Mouse (Mus musculus) kidney, embryonic 14.5 days (tissue): ENCODE data around the gene Nipal4. TPM values are rescaled to one million over a fixed set of nuclear protein-coding genes. Genes with fewer than 3 reads are reported as not detected.

ENCODE experiments used
- ATAC-seq: fragments of 200-750 bp; cut with Nextera tagmentation; 2 replicates; pipeline ENCODE4 v1.8.0; 2017; ENCODE audit warnings: moderate number of reproducible peaks, mild to moderate bottlenecking, moderate TSS enrichment, moderate library complexity; ENCODE audit not compliant: low FRiP score, low TSS enrichment
- H3K27ac ChIP-seq: fragments of 300-500 bp; sonication (generic); 2 replicates; pipeline ENCODE4 v1.5.1; 2014; ENCODE audit warnings: low read depth, mild to moderate bottlenecking, low read length, moderate library complexity, mixed read lengths
- H3K27me3 ChIP-seq: fragments of 300-500 bp; sonication (generic); 2 replicates; pipeline ENCODE4 v1.6.1; 2014; ENCODE audit warnings: mild to moderate bottlenecking, low read length; ENCODE audit not compliant: control insufficient read depth, insufficient read depth
- H3K36me3 ChIP-seq: fragments of 300-500 bp; sonication (generic); 2 replicates; pipeline ENCODE4 v1.6.1; 2014; ENCODE audit warnings: low read length, mixed read lengths; ENCODE audit not compliant: control insufficient read depth, insufficient read depth
- H3K4me1 ChIP-seq: fragments of 300-500 bp; sonication (generic); 2 replicates; pipeline ENCODE4 v1.6.1; 2014; ENCODE audit warnings: low read length, mixed read lengths; ENCODE audit not compliant: control insufficient read depth, insufficient read depth
- H3K4me2 ChIP-seq: fragments of 300-500 bp; sonication (generic); replicated peaks from 2 replicates; pipeline ENCODE4 v1.6.1; 2014; ENCODE audit warnings: low read depth, mild to moderate bottlenecking, low read length
- H3K4me3 ChIP-seq: fragments of 300-500 bp; sonication (generic); 2 replicates; pipeline ENCODE4 v1.5.1; 2014; ENCODE audit warnings: mild to moderate bottlenecking, low read length
- H3K9ac ChIP-seq: fragments of 300-500 bp; sonication (generic); 2 replicates; pipeline ENCODE4 v1.6.1; 2014; ENCODE audit warnings: low read depth, mild to moderate bottlenecking, low read length, moderate library complexity
- H3K9me3 ChIP-seq: fragments of 300-500 bp; sonication (generic); 2 replicates; pipeline ENCODE4 v1.6.1; 2016; ENCODE audit warnings: low read length; ENCODE audit not compliant: control insufficient read depth
- WGBS: fragments of 180-500 bp; shearing (Covaris S2); extraction: QIAGEN DNeasy Blood & Tissue Kit; methylation state at CpG from one replicate; pipeline ENCODE4 v1.1.7; 2014; 5-methylcytosine and 5-hydroxymethylcytosine counted together
- polyA plus RNA-seq: library from polyadenylated mRNA; unstranded; fragments of >200 nt; fragmentation: Nextera tagmentation; extraction: Ambion mirVana; gene quantifications from 2 replicates; pipeline ENCODE4 v1.2.1, GENCODE M21; 2014

Gene Nipal4
- polyA plus RNA-seq, result 0.13 and 0.22 TPM in 2 replicates

DNA sequence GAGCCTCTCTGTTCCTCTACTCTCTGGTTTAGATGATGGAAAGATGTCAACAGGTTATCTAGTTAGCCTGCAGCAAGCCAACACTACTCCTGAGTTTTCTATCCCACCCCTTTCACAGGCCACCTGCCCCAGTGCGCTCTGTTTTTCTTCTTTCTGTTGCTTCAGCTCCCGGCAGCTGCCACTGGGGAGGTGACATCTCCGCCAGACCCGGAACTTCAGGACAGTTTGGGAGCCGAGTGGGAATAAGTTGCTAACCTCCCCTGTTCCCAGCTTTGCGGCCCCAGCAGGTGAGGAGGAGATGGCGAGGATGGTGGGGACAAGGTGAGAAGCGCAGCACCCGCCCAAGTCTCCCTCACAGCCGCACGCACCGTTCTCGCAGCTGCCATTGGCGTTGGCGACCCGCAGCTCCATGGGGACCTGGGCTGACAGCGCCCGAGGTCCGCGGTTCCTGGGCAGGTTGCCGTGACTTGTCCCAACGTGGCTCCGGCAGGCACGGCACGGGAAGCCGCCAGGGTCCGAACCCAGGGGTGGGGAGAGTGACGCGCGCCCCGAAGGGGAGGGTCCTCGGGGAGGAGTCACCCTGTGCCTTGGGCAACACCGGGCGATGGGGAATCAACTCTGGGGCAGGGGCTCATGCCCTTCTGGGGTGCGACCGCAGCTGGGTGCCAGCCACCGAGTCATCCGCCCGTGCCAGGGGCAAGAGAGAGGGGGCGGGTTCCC, at the start of gene Nipal4:
Gene Nipal4, minus strand, starts transcription at position 643 of the 720 bp plus-strand sequence.
- Histone ChIP-seq H3K9ac (peak within 1 kb of the TSS; percentile 35; the same call in 1 of the 2 replicates), H3K27ac (no peak within 1 kb of the TSS), H3K36me3 (no peaks in the 10 kb centered on the region), H3K27me3 (no peaks in the 10 kb centered on the region; the same call in 1 of the 2 replicates), H3K4me1 (no peaks in the 10 kb centered on the region), H3K4me3 (peak within 1 kb of the TSS; percentile 49), H3K9me3 (no peaks in the 10 kb centered on the region), H3K4me2 (peak within 1 kb of the TSS; percentile 92)
- WGBS, result under 1% methylated on average over 40 of the region's 40 CpGs
- ATAC-seq, result peak; percentile 74

DNA sequence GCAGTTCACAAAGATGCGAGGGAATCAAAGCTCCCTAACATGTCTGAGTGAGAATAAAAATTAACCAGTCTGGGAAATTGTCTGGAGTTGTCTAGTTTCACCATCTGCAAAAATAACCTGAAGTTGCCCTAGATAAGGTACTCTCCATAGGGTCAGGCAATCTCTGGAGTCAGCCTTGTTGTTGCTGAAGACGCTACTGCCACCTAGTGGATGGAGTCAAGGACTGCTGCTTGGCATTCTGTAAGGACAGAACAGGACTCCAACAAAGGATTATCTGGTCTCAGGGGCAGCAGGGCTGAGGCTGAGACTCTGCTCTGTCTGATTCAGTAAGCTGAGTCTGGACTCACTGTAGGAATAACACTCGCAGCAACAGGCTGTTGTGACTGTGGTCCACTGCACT, 49.0 kb upstream of the Nipal4 start:
- H3K27ac ChIP-seq, result 0 out of 2 replicates have a peak overlapping the region, but pooled peaks have one; percentile 95
- no peaks in the 10 kb centered on the region for H3K9me3 ChIP-seq
- peak; percentile 71 for ATAC-seq
- H3K4me1 ChIP-seq, result peaks cover 24% of the 10 kb centered on the region; the same call in 1 of the 2 replicates
- H3K9ac ChIP-seq, result no peak overlapping the region
- no peaks in the 10 kb centered on the region for H3K36me3 ChIP-seq
- H3K27me3 ChIP-seq, result no peaks in the 10 kb centered on the region
- H3K4me2 ChIP-seq, result no peak overlapping the region
- WGBS, result 27% methylated on average over 3 of the region's 3 CpGs
- H3K4me3 ChIP-seq, result no peak overlapping the region

DNA sequence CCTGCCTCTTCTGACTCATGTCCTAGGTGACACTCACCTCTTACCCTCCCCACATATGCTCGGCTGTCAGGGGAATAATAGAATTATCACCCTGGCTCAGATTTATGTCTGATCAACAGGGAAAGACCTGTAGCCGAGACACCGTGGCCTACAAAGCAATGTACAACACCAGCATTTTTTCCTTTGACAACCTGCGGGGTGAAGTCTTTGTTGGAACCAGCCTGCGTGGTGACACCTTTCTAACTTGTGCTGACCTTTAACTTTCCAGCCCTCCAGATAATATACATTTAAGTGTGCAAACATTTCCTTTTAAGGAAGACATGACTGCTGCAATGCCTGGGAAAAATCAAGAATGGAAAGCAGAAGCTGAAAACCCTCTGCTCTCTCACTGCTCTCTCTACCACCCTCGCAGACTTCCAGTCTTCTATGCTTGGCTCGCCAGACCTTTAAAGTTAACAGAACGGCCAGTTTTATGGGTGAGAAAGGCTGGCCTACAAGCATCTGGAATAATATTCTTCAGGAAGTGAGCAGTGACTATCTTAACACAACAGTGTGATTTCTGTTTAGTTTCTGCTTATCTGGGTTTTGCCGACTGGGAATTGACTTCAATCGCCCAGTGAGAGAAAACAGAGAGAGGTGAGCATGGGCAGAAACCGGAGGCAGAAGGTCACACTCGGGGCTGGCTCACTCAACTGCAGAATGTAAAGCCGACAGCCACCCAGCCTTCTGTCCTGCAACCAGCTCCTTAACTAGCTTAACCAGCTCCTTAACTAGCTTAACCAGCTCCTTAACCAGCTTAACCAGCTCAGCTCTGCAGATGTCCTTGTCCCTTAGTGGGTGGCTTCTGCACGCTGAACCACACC, 48.3 kb upstream of the Nipal4 start:
- Histone ChIP-seq H3K27me3 (no peaks in the 10 kb centered on the region), H3K4me2 (no peak overlapping the region), H3K9ac (peak overlapping the region; percentile 12; the same call in 1 of the 2 replicates), H3K4me3 (no peak overlapping the region), H3K4me1 (peaks cover 24% of the 10 kb centered on the region; the same call in 1 of the 2 replicates), H3K9me3 (no peaks in the 10 kb centered on the region), H3K27ac (peak overlapping the region; percentile 95), H3K36me3 (no peaks in the 10 kb centered on the region)
- 27% methylated on average over 14 of the region's 14 CpGs for WGBS
- peak; percentile 17; the same call in 1 of the 2 replicates for ATAC-seq

DNA sequence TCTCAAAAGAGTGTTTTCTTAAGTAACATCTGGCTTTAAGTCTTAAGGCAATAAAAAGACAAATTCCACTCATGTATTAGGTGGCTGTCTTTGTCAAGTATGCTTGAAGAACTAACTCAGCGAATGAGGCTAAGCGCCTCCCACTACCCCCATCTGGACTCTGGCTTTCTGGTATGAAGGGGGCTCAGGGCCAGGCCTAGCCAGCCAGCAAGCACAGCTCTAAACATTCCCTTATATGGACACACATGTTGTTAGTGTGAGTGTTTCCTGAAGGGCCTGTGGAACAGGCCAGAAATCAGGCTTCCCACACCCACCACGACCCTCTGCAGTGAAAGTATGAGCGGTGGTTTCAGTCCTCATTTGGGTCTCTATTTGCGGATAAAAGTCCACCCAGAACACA, 47.5 kb upstream of the Nipal4 start:
- Histone ChIP-seq H3K4me1 (peaks cover 24% of the 10 kb centered on the region; the same call in 1 of the 2 replicates), H3K27me3 (no peaks in the 10 kb centered on the region), H3K4me3 (no peak overlapping the region), H3K27ac (peak overlapping the region; percentile 95), H3K9me3 (no peaks in the 10 kb centered on the region), H3K4me2 (no peak overlapping the region), H3K36me3 (no peaks in the 10 kb centered on the region), H3K9ac (no peak overlapping the region)
- WGBS, result 43% methylated on average over 5 of the region's 5 CpGs
- ATAC-seq, result peak; percentile 79

DNA sequence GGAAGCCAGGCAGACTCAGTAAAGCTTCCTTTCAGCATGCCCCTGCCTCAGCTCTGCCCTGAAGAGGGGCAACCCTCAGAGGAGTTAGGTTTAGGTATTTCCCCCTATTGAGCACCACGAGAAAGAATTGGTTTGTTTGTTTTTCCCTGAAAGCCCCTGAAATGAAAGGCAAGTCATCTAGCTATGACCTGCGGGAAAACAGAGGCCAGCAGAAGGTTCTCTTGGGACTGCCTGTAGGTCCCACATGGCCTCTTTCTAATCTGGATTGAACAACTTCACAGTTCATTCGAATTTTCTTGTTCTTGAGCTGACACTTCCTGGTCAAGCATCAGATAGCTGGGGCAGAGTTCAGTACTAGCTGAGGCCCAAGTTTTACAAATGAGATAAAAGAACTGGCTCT, 45.5 kb upstream of the Nipal4 start:
- no peaks in the 10 kb centered on the region for H3K27me3 ChIP-seq
- 25% methylated on average over 3 of the region's 3 CpGs for WGBS
- no peak for ATAC-seq
- H3K4me2 ChIP-seq, result no peak overlapping the region
- H3K9me3 ChIP-seq, result no peaks in the 10 kb centered on the region
- no peak overlapping the region for H3K9ac ChIP-seq
- H3K27ac ChIP-seq, result no peak overlapping the region
- no peak overlapping the region for H3K4me3 ChIP-seq
- no peaks in the 10 kb centered on the region for H3K36me3 ChIP-seq
- peaks cover 24% of the 10 kb centered on the region; the same call in 1 of the 2 replicates for H3K4me1 ChIP-seq

DNA sequence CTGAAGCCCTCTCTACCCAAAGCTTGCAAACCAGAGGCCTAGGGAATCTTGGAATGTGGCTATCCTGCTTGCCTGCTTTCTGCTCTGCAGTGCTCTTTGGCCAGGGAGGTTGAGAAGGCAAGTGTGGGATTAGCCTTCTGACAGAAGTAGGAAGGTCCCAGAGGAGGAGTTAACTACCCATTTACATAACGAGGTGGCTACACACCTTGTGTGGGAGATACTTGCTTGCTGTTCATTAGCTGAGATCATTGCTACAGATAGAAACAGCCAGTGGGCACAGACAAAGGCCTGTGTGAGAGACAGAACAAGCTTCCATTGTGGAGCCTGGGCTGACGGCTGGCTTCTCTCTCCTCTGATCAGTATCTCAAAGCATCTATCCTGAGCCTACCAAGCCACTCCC, 43.6 kb upstream of the Nipal4 start:
- no peak overlapping the region for H3K9ac ChIP-seq
- no peaks in the 10 kb centered on the region for H3K27me3 ChIP-seq
- peaks cover 32% of the 10 kb centered on the region; the same call in 1 of the 2 replicates for H3K4me1 ChIP-seq
- no peak for ATAC-seq
- H3K36me3 ChIP-seq, result no peaks in the 10 kb centered on the region
- 70% methylated on average over 2 of the region's 2 CpGs for WGBS
- H3K4me3 ChIP-seq, result no peak overlapping the region
- H3K4me2 ChIP-seq, result no peak overlapping the region
- H3K27ac ChIP-seq, result no peak overlapping the region
- H3K9me3 ChIP-seq, result no peaks in the 10 kb centered on the region

DNA sequence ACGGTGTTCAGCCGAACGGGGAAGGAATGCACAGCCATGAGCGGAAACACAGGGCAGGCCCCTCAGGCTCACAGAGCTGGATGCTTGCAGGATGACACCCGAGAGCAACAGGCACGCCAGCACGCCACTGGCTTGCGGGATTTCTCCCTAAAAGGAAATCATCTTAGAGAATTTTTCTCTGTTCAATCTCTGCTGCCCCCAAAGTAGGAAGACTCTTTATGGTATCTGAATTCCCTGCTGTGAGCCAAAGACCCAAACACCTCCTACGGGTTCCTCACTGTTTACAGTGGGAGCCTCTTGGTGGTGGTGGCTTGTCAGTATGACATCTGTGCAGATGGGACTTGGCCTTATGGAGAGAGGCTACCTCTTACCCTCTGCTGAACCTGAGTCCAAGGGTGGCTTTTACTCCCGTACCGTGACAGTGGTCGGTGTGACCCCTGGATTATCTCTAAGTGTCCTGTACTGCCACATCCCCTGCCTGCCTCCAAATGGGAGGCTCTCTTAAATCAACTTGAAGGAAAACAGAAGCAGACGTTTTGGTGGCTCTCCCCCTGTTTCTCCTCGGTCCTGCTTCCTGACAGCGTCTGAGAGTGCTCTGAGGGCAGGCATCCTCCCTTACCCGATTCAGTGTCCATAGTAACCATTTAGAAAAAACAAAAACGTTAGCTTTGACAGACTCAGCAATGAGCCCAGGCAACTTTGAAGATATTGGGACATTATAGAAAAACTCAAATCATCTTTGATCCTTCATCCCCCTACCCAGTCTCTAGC, 39.5 kb upstream of the Nipal4 start:
- Histone ChIP-seq H3K36me3 (no peaks in the 10 kb centered on the region), H3K9me3 (no peaks in the 10 kb centered on the region), H3K4me2 (0 out of 2 replicates have a peak overlapping the region, but pooled peaks have one; percentile 1), H3K4me3 (no peak overlapping the region), H3K4me1 (peaks cover 14% of the 10 kb centered on the region), H3K9ac (no peak overlapping the region), H3K27me3 (no peaks in the 10 kb centered on the region), H3K27ac (peak overlapping the region; percentile 12; the same call in 1 of the 2 replicates)
- 27% methylated on average over 17 of the region's 17 CpGs for WGBS
- peak; percentile 53 for ATAC-seq

DNA sequence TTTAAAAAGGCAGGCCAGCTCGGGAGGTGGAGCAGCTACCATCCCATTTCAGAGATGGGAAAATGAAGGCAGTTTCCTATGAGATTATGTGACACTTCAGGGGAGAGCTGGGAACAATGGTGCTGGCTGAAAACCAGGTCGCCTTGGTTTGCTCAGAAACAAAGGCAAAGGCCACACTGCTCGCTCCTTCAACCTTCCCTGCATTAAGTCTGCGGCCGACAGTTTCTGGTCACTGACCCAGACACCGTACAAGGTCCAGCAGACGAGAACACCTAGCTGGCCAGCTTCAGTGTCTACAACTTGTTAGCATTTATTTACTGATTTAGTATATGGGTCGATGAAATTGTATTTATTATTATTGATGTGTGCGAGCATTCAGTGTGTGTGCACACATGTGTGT, 38.5 kb upstream of the Nipal4 start:
- ATAC-seq, result no peak
- H3K27ac ChIP-seq, result no peak overlapping the region
- no peaks in the 10 kb centered on the region for H3K9me3 ChIP-seq
- no peak overlapping the region for H3K9ac ChIP-seq
- 86% methylated on average over 9 of the region's 9 CpGs for WGBS
- no peaks in the 10 kb centered on the region for H3K27me3 ChIP-seq
- H3K4me1 ChIP-seq, result peaks cover 20% of the 10 kb centered on the region
- no peaks in the 10 kb centered on the region for H3K36me3 ChIP-seq
- H3K4me3 ChIP-seq, result no peak overlapping the region
- no peak overlapping the region for H3K4me2 ChIP-seq
